Mouse (Mus musculus): ENCODE data around the gene Pogk. TPM values are rescaled to one million over a fixed set of nuclear protein-coding genes. Genes with fewer than 3 reads are reported as not detected.

Gene Pogk
- total and polyA plus RNA-seq, 3 experiments: 4.9 to 10.4 (median 7.3) TPM

DNA sequence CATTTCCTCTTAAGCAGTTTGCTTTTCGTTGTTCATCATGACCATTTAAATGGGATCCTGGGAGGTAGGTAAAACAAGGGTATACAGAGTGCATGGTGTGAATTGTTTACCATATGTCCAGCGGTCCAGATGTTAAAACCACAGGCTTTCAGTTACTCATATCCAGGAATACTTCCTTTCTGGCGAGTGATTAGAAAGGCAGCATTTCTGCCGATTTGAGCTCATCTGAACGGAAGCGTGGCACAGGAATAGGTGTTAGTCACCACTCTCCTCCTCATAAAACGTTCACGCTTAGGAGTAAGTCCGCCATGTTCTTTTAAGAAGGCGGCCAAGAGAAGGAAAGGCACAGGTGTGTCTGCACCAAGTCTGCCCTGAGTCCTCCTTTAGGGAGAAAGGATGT lies 28.3 kb downstream of the Pogk start:
- no peak for TF ChIP-seq SMC3 (IDR thresholded peaks at IDR 0.05; ENCODE audit: low read depth, low read length)
- TF ChIP-seq MEF2A (IDR thresholded peaks at IDR 0.05; ENCODE audit: borderline replicate concordance, low read depth, low read length): no peak
- no peak for TF ChIP-seq USF1 (IDR thresholded peaks at IDR 0.05; ENCODE audit: low read depth, low read length)
- no peak for TF ChIP-seq USF2 (conservative IDR thresholded peaks at IDR 0.05; ENCODE audit: low read depth, low read length)
- no peak for TF ChIP-seq RAD21 (IDR thresholded peaks at IDR 0.05; ENCODE audit: low read depth, low read length)
- no peak for TF ChIP-seq NRF1 (IDR thresholded peaks at IDR 0.05; ENCODE audit: low read depth, low read length)
- no peak for TF ChIP-seq POLR2A (IDR thresholded peaks at IDR 0.05; ENCODE audit: low read depth, low read length)
- TF ChIP-seq ZNF384 (IDR thresholded peaks at IDR 0.05; ENCODE audit: low read depth, low read length): no peak
- no peak for TF ChIP-seq IRF4 (IDR thresholded peaks at IDR 0.05; ENCODE audit: low read depth, low read length)
- no peak for TF ChIP-seq BHLHE40 (IDR thresholded peaks at IDR 0.05; ENCODE audit: low read depth, low read length)
- Histone ChIP-seq H3K79me2 (replicated peaks; ENCODE audit: control insufficient read depth, extremely low read depth, insufficient read depth, poor library complexity, severe bottlenecking) (peaks cover 24% of the 10 kb centered on the region), H3K4me3 (replicated peaks in 1 of 3; ENCODE audit: low read depth in 2 of 3, low read length in 2 of 3, poor library complexity in 1 of 3) (peak overlapping the region in 1 of 3 experiments; percentile 10), H3K9ac (ENCODE audit: insufficient read depth, low read depth) (peak overlapping the region; percentile 96), H3K27ac (ENCODE audit: insufficient read depth, low read depth) (0 out of 2 replicates have a peak overlapping the region, but pooled peaks have one; percentile 2), H3K36me3 (replicated peaks in 1 of 2; ENCODE audit: control insufficient read depth in 1 of 2, insufficient read depth in 1 of 2, low read length in 1 of 2) (peaks cover 27 to 45% of the 10 kb centered on the region in 2 experiments), H3K4me1 (ENCODE audit: control insufficient read depth in 1 of 2, insufficient read depth in 2 of 2) (peaks cover 7 to 24% of the 10 kb centered on the region in 2 experiments), H3K9me3 (replicated peaks; ENCODE audit: low read length) (no peaks in the 10 kb centered on the region), H3K4me2 (ENCODE audit: insufficient read depth, low read depth, poor library complexity, severe bottlenecking) (peak overlapping the region; percentile 33), H3K27me3 (replicated peaks) (no peaks in the 10 kb centered on the region)
- dilution Hi-C loops (cut with MboI; ENCODE audit: extremely low pct_ligation_motif_present, extremely low pct_unique_long_range_greater_than_20kb, low sequenced_read_pairs): no loop called here
- in situ Hi-C loops (cut with MboI; ENCODE audit: low pct_ligation_motif_present, low pct_unique_long_range_greater_than_20kb, low sequenced_read_pairs): loop anchor here (25.0 kb wide), 2 partner anchors 394 to 569 kb away; no protein-coding TSS in a partner anchor
- no peak for DNase-seq (ENCODE audit: extremely low read depth)

GRCm38 (mm10) chr1:166379630-166380231 lies 29.9 kb downstream of the Pogk start:
- peak overlapping the region; percentile 22; the same call in 1 of the 2 replicates for H3K27ac ChIP-seq (ENCODE audit: insufficient read depth, low read depth)
- TF ChIP-seq ELF1 (IDR thresholded peaks at IDR 0.05; ENCODE audit: low read depth, low read length) (no peak), JUN (IDR thresholded peaks at IDR 0.05; ENCODE audit: insufficient read depth, low read depth, low read length) (no peak), MAX (IDR thresholded peaks at IDR 0.05; ENCODE audit: low read length) (no peak), RCOR1 (conservative IDR thresholded peaks at IDR 0.05; ENCODE audit: low read depth, low read length) (no peak), POLR2AphosphoS2 (IDR thresholded peaks at IDR 0.05; ENCODE audit: low read depth, low read length) (no peak), KAT2A (IDR thresholded peaks at IDR 0.05; ENCODE audit: insufficient replicate concordance, low read length) (no peak), POLR2A (IDR thresholded peaks at IDR 0.05; ENCODE audit: low read depth, low read length) (peak; percentile 53), MXI1 (IDR thresholded peaks at IDR 0.05; ENCODE audit: low read depth, low read length) (peak; percentile 77), BHLHE40 (IDR thresholded peaks at IDR 0.05; ENCODE audit: low read depth, low read length) (no peak), MAZ (IDR thresholded peaks at IDR 0.05; ENCODE audit: low read depth, low read length) (no peak), ZNF384 (IDR thresholded peaks at IDR 0.05; ENCODE audit: low read depth, low read length) (no peak), USF1 (IDR thresholded peaks at IDR 0.05; ENCODE audit: low read depth, low read length) (no peak), MAFK (IDR thresholded peaks at IDR 0.05; ENCODE audit: insufficient replicate concordance, low read length) (no peak), GABPA (IDR thresholded peaks at IDR 0.05; ENCODE audit: insufficient replicate concordance, low read depth, low read length) (no peak), RAD21 (IDR thresholded peaks at IDR 0.05; ENCODE audit: low read depth, low read length) (no peak), UBTF (IDR thresholded peaks at IDR 0.05; ENCODE audit: low read depth, low read length) (peak; percentile 53; the same call in 1 of the 2 replicates), ZMIZ1 (IDR thresholded peaks at IDR 0.05; ENCODE audit: low read depth, low read length) (no peak), SMC3 (IDR thresholded peaks at IDR 0.05; ENCODE audit: low read depth, low read length) (no peak), EP300 (IDR thresholded peaks at IDR 0.05; ENCODE audit: low read length) (no peak), NELFE (IDR thresholded peaks at IDR 0.05; ENCODE audit: low read depth, low read length) (peak; percentile 45; the same call in 1 of the 2 replicates), SIN3A (IDR thresholded peaks at IDR 0.05; ENCODE audit: low read length) (peak; percentile 48; the same call in 1 of the 2 replicates), PAX5 (IDR thresholded peaks at IDR 0.05; ENCODE audit: low read length) (no peak), CHD1 (IDR thresholded peaks at IDR 0.05; ENCODE audit: low read depth, low read length) (no peak), ZC3H11A (IDR thresholded peaks at IDR 0.05; ENCODE audit: low read depth, low read length) (no peak), TCF12 (IDR thresholded peaks at IDR 0.05; ENCODE audit: low read depth, low read length) (no peak)
- no peaks in the 10 kb centered on the region for H3K27me3 ChIP-seq (replicated peaks)
- peak; percentile 72 for DNase-seq (ENCODE audit: extremely low read depth)
- peaks cover 7 to 24% of the 10 kb centered on the region in 2 experiments for H3K4me1 ChIP-seq (ENCODE audit: control insufficient read depth in 1 of 2, insufficient read depth in 2 of 2)
- peaks cover 24% of the 10 kb centered on the region for H3K79me2 ChIP-seq (replicated peaks; ENCODE audit: control insufficient read depth, extremely low read depth, insufficient read depth, poor library complexity, severe bottlenecking)
- peaks cover 18 to 30% of the 10 kb centered on the region in 2 experiments for H3K36me3 ChIP-seq (replicated peaks in 1 of 2; ENCODE audit: control insufficient read depth in 1 of 2, insufficient read depth in 1 of 2, low read length in 1 of 2)
- peak overlapping the region; percentile 73 to 93 (median 87) for H3K4me3 ChIP-seq (replicated peaks in 1 of 3; ENCODE audit: low read depth in 2 of 3, low read length in 2 of 3, poor library complexity in 1 of 3)
- H3K9me3 ChIP-seq (replicated peaks; ENCODE audit: low read length): no peaks in the 10 kb centered on the region
- in situ Hi-C loops (cut with MboI; ENCODE audit: low pct_ligation_motif_present, low pct_unique_long_range_greater_than_20kb, low sequenced_read_pairs): loop anchor here (25.0 kb wide), 2 partner anchors 392 to 567 kb away; no protein-coding TSS in a partner anchor
- dilution Hi-C loops (cut with MboI; ENCODE audit: extremely low pct_ligation_motif_present, extremely low pct_unique_long_range_greater_than_20kb, low sequenced_read_pairs): no loop called here
- peak overlapping the region; percentile 33 for H3K4me2 ChIP-seq (ENCODE audit: insufficient read depth, low read depth, poor library complexity, severe bottlenecking)
- peak overlapping the region; percentile 96 for H3K9ac ChIP-seq (ENCODE audit: insufficient read depth, low read depth)

Data from CH12.LX (cell line).